Mouse (Mus musculus) left cerebral cortex, postnatal 25 days (tissue): ENCODE measurements at regions not wholly inside any gene's neighbourhood (a gene's known extent, or its start where the extent isn't known, plus 50 kb on each side); places are given as distances from the start of the nearest gene placed in this dataset.
A peak's percentile ranks its signal among the peaks of the same experiment; 100 is the strongest.
"Not testable (repeated sequence)": the region's sequence is repeated elsewhere in the genome, so short reads cannot be mapped to it uniquely, and the experiment has no call there.

Experiments
- DNase-seq, 2 experiments: peaks; one replicate each; pipeline ENCODE4 v3.0.0; 2022; ENCODE audit warnings: low spot score in 2 of 2, mixed read lengths in 1 of 2
- intact Hi-C: fragments of 180-260 bp; cut with DNase I; formaldehyde crosslinking; loops from one replicate; pipeline ENCODE4 v1.15.1; 2025

DNA sequence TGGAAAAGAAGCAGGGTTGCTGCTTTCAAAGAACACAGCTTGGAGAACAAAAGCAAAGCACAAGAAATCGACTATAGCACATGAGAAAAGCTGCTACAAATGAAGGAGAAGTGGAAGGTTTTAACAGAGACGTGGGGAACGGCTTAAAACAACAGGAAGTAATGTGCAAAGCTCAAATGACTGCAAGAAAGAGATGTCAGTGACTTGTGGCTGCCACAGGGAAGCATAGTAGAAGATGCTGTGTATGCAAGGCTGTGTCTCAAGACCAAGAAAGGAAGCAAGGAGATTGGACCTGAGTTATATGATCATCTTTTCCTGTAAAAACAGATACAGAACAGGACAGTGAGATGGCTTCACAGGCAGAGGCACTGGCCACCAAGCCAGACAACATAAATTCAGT, 154.6 kb upstream of the Supt20 start:
- DNase-seq: no peak
- intact Hi-C loops: no loop called here

DNA sequence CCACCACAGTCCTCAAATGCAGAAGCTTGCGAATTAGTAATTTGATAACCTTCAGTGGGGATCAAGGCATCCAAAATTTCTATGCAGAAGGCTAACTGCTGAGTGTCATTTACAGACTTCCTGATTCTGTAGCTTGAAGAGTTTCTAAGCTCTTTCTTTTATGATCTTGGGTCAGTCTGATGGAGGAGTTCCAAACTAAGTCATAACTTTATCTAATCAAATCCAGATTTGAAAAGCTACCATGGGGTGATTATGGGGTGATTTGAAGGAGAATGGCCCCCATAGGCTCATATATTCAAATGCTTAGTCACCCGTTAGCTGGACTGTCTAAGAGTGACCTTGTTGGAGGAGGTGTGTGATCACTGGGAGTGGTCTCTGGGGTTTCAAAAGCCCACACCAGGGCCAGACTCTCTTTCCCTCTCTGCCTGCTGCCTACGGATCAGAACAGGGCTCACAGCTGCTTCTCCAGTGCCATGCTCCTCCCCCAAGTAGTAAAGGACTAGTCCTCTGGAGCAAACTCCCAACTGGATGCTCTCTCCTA, 152.0 kb upstream of the Supt20 start:
- intact Hi-C loops: no loop called here
- DNase-seq: no peak

- intact Hi-C loops: no loop called here
- DNase-seq: no peak
Measured at GRCm38 (mm10) chr3:54541389-54541788, 151.2 kb upstream of the Supt20 start.

DNA sequence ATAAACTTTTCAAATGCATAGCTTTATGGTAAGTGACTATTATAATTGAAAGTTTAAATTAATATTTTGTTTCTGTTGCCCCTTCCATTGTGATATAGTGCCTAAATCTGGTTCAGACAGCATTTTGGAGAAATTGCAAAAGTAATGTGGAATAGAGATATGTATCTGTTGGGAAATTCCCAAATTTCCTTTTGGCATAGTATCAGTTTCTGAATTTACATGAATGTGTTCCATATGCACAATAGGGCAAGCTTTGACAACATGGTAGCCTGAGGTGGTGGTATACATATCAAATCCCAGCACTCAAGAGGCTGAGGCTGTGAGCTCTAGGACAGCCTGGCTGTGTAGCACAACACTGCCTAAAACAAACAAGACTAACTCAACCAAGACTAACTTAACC, 147.2 kb upstream of the Supt20 start:
- no peak for DNase-seq
- intact Hi-C loops: no loop called here

GRCm38 (mm10) chr3:54551908-54552307, 140.7 kb upstream of the Supt20 start:
- intact Hi-C loops: no loop called here
- DNase-seq: peak in 1 of 2 experiments; percentile 15

DNA sequence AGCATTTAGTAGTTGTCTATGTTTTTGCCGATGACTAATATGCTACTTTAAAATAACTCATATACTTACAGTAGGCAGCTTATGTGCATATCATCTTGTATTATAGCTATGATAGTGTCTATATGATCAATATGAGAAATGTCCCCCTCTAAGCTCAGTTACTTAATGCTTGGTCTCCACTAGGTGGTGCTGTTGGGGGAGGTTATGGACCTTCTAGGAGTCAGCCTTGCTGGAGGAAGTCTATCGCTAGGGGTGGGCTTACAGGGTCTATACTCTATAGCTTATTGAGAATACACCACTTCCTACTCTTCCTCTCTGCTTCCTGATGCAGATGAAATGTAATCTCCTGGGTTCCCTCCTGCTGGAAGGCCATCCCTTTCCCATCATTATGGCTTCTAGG, 136.7 kb upstream of the Supt20 start:
- no peak for DNase-seq
- intact Hi-C loops: no loop called here

GRCm38 (mm10) chr3:54559053-54559452, 133.6 kb upstream of the Supt20 start:
- intact Hi-C loops: no loop called here
- DNase-seq: no peak

DNA sequence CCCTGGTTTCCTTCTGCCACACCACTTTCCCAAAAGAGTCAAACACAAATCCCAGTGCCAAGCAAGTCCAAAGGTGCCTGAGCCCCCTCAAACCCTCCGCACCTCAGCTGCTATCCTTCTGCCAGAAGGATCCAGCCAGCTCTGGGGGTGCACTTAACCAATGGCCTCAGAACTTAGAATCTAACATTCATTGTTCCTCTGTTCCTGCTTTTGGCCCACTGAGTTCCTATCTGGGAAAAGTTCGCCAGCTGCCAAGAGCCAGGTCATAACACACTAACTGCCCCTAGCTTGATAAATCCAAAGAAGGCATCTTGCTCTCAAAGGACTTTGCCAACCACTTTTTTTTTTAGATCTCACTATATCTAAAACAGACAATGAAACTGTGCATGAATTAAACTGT, 133.1 kb upstream of the Supt20 start:
- DNase-seq: no peak

GRCm38 (mm10) chr3:54560056-54560922, 132.3 kb upstream of the Supt20 start:
- no peak for DNase-seq
- intact Hi-C loops: no loop called here

More for the DNA sequence above, 133.1 kb upstream of the Supt20 start:
- intact Hi-C loops: no loop called here

DNA sequence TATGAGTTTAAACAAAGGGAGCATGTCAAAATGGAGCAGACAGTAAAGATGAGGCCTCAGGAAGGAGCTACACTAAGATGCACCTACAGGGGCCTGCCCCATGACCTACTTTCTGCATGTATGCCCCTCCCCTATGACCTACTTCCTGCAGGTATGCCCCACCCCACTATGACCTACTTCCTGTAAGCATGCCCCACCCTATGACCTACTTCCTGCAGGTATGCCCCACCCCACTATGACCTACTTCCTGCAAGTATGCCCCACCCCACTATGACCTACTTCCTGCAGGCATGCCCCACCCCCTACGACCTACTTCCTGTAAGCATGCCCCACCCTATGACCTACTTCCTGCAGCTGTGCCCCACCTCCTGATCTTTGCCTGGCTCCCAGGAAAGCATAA, 125.3 kb upstream of the Supt20 start:
- intact Hi-C loops: no loop called here
- DNase-seq: no peak

DNA sequence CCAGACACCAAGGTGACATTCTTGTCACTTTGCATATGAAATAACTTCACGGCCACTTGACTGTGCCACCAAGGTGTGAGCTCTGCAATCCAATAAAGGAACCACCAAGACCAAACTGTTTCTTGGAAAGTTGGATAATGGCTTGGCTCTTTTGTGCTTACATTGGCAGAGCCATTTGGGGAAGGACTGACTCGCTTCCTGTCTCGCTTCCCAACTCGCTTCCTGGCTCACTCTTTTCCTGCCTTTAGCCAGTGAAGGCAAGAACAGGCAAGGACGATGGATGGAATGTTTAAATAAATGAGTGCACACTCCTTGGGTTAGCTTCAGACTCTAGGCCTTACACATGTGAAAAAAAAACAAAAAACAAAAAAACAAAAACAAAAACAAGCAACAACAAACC, 124.5 kb upstream of the Supt20 start:
- intact Hi-C loops: no loop called here
- DNase-seq: no peak

GRCm38 (mm10) chr3:54570501-54570900, 122.1 kb upstream of the Supt20 start:
- intact Hi-C loops: no loop called here
- no peak for DNase-seq

- no peak for DNase-seq
- intact Hi-C loops: no loop called here
Measured at GRCm38 (mm10) chr3:54577851-54578250, 114.8 kb upstream of the Supt20 start.

DNA sequence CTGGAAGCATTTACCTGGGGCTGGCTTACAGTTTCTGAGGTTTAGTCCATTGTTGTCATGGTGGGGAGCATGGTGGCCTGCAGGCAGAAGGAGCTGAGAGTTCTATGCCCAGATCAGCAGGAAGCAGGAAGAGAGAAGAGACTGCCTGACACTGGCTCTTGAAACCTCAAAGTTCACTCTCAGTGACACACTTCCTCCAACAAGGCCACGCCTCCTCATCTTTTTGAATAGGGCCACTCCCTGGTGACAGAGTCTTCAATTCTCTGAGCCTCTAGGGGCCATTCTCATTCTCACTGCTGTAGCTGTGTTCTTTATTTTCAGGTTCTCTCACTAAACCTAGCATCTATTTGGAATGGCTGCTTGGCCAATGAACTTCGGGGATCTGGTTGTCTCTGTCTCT, 113.2 kb upstream of the Supt20 start:
- no peak for DNase-seq
- intact Hi-C loops: no loop called here

DNA sequence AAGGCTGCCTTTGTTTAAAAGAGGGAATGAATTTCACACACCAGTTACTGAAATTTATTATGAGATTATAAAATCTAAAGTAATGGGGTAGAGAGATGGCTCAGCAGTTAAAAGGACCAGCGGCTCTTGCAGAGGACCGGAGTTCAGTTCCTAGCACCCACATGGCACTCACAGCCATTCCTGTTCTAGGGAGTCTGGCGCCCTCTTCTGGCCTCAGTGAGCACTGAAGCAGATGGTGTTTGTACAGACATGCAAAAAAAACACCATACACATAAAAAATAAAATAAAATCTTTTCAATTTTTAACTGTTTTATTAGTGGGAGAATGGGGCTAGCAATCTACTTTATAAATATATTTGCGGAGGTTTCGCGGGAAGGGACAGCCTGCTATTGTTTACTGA, 112.3 kb upstream of the Supt20 start:
- no peak for DNase-seq

GRCm38 (mm10) chr3:54585781-54586180, 106.8 kb upstream of the Supt20 start:
- DNase-seq: not testable (repeated sequence)
- intact Hi-C loops: loop anchor here (5.0 kb wide), 1 partner anchor 223 kb away; the partner anchor contains the start of gene Postn

More for the DNA sequence above, 112.3 kb upstream of the Supt20 start:
- intact Hi-C loops: no loop called here

- intact Hi-C loops: loop anchor here (5.0 kb wide), 1 partner anchor 225 kb away; the partner anchor contains the start of gene Postn
- DNase-seq: peak; percentile 34 to 52
Measured at GRCm38 (mm10) chr3:54587127-54587995, 105.2 kb upstream of the Supt20 start.

DNA sequence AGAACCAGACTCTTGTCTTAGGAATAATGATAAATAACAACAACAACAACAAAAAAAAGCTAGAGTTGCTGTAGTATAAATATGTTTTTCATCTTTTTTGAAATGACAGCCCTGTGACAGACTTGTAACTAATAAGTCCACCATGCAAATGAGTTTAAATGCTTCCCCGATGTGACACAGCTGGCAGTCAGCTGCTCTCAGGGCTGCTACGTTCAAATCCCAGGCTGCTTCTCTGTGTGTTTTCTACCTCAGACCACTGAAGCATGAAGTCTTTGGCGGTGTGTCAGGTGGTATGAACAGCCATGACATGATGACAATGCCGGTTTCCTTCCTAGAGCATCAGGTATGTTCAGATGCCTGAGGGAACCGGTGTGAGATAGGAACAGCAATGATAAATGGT, 104.4 kb upstream of the Supt20 start:
- DNase-seq: no peak
- intact Hi-C loops: loop anchor here (5.0 kb wide), 1 partner anchor 226 kb away; the partner anchor contains the start of gene Postn

GRCm38 (mm10) chr3:54589976-54590375, 102.6 kb upstream of the Supt20 start:
- DNase-seq: no peak
- intact Hi-C loops: loop anchor here (5.0 kb wide), 1 partner anchor 228 kb away; the partner anchor contains the start of gene Postn

DNA sequence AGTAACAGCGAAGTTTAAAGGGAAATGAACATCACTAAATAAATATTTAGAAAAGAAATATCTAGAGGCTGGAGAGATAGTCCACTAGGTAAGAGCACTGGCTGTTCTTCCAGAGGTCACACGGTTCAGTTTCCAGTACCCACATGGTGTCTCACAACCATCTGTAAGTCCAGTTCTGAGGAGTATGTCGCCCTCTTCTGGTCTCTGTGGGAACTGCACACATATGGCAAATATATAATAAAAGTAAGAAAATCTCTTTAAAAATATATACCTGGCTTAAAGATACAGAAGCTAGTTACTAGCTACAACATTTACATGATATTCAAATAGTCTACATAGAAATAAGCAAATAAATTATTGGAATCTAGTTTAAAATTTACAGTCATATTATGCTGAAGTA, 101.4 kb upstream of the Supt20 start:
- DNase-seq: no peak
- intact Hi-C loops: no loop called here
